Mouse (Mus musculus): ENCODE results near the gene Cd5.

GRCm38 (mm10) chr19:10740641-10741440 is 2.0 kb upstream of the Cd5 start:
- no peak for TF ChIP-seq CTCF (IDR thresholded peaks at IDR 0.05; ENCODE audit: insufficient read depth, low read depth, low read length)
- no peak for TF ChIP-seq POLR2A (IDR thresholded peaks at IDR 0.05; ENCODE audit: insufficient read depth, low read depth, low read length)

Measured in olfactory bulb, adult 2 months (tissue).